Mouse (Mus musculus) cortical plate, adult 2 months (tissue): ENCODE results near the gene Usp7. TPM values are rescaled to one million over a fixed set of nuclear protein-coding genes. Genes with fewer than 3 reads are reported as not detected.
A peak's percentile ranks its signal among the peaks of the same experiment; 100 is the strongest.

Experiments used
- H3K27ac ChIP-seq: fragments of 200-500 bp; 2 replicates; pipeline ENCODE4 v1.5.1; 2012; ENCODE audit warnings: low read length, control low read depth, inconsistent platforms; ENCODE audit not compliant: insufficient read depth
- H3K4me1 ChIP-seq: fragments of 200-500 bp; 2 replicates; pipeline ENCODE4 v1.6.1; 2011; ENCODE audit warnings: low read length; ENCODE audit not compliant: control insufficient read depth, insufficient read depth
- H3K4me3 ChIP-seq: fragments of 200-500 bp; 2 replicates; pipeline ENCODE4 v1.5.1; 2011; ENCODE audit warnings: mild to moderate bottlenecking, low read length, control low read depth; ENCODE audit not compliant: insufficient read depth
- CTCF ChIP-seq: fragments of 200-500 bp; IDR thresholded peaks from 2 replicates; pipeline ENCODE4 v1.5.1; 2011; ENCODE audit warnings: mild to moderate bottlenecking, control low read depth, low read length; ENCODE audit not compliant: insufficient read depth; ENCODE audit errors: extremely low read depth
- POLR2A ChIP-seq: fragments of 200-500 bp; IDR thresholded peaks from 2 replicates; pipeline ENCODE4 v1.6.1; 2011; ENCODE audit warnings: mild to moderate bottlenecking, low read length, control low read depth; ENCODE audit not compliant: insufficient read depth; ENCODE audit errors: extremely low read depth
- polyA plus RNA-seq: library from polyadenylated mRNA; depleted of rRNA; stranded (reverse); fragments of >200 nt; gene quantifications from 2 replicates; pipeline ENCODE4 v1.2.3, GENCODE M21; 2012

Gene Usp7
- polyA plus RNA-seq, 1 experiment = 96.0 TPM

DNA sequence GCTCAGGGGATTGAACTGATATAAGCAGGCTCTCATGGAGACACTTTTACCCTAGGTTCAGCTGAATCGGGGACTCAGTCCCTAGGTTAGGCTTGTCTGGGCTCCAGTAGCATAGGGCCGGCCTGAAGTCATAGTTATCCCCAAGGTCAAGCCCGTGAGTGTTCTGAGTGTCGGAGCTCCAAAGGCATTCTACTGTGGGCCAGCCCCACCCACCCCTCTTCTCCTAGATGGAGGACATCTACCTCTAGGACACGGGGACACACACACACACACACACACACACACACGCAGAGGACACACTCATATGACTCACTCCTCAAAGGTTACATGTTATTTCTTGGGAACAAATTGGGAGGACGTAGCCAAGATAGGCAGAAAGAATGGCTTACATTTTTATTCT is 35.3 kb upstream of the Usp7 start:
- Histone ChIP-seq H3K27ac (no peak overlapping the region), H3K4me3 (no peak overlapping the region), H3K4me1 (peaks cover 3% of the 10 kb centered on the region)
- TF ChIP-seq POLR2A (no peak), CTCF (no peak)

DNA sequence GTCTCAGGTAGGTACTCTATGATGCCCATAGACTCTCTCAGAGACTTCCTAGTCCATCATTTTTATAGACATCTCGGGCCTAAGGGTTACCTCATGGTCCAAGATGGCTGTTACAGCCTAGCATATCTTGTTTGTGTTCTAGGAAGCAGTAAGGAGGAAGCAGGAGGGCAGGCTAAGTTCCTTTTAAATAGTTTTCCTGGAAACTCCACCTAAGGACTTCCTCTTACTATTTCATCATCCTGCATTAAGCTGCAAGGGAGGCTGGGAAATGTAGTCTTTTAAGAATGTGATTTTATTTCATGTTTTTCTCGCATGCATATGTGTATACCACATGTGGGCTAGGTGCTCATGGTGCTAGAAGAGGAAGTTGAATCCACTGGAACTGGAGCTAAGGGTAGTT is 31.6 kb upstream of the Usp7 start:
- no peak for TF ChIP-seq POLR2A
- no peak for TF ChIP-seq CTCF

DNA sequence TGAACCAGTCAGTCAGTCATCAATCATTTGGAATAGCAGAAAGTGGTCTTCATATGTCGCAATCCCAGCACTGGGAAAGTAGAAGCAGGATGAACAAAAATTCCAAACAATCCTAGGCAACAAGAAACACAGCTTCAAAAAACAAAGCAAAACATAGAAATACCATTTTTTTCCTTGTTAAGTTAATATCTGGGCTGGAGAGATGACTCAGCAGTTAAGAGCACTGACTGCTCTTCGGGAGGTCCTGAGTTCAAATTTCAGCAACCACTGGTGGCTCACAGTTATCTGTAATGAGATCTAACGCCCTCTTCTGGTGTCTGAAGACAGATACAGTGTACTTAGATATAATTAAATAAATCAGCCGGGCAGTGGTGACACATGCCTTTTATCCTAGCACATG is 30.5 kb upstream of the Usp7 start:
- Histone ChIP-seq H3K4me1 (peaks cover 1% of the 10 kb centered on the region), H3K27ac (no peak overlapping the region)
- TF ChIP-seq CTCF (no peak), POLR2A (no peak)

More for the DNA sequence above, 31.6 kb upstream of the Usp7 start:
- H3K27ac ChIP-seq = no peak overlapping the region
- no peak overlapping the region for H3K4me3 ChIP-seq
- H3K4me1 ChIP-seq = peaks cover 1% of the 10 kb centered on the region

DNA sequence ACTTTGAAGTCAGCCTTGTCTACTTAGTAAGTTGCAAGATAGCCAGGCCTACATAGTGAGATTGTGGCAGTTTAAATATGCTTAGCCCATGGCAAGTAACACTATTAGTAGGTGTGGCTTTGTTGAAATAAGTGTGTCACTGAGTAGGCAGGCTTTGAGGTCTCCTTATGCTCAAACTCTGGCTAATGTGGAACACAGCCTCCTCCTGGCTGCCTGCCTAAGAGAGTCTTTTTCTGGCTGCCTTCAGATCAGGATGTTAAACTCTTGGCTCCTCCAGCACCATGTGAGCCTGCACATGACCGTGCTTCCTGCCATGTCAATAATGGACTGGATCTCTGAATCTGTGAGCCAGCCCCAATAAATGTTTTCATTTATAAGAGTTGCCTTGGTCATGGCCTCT is 29.3 kb upstream of the Usp7 start:
- peaks cover 1% of the 10 kb centered on the region for H3K4me1 ChIP-seq
- no peak overlapping the region for H3K4me3 ChIP-seq
- no peak overlapping the region for H3K27ac ChIP-seq
- TF ChIP-seq CTCF (no peak), POLR2A (no peak)

More for the DNA sequence above, 30.5 kb upstream of the Usp7 start:
- no peak overlapping the region for H3K4me3 ChIP-seq

DNA sequence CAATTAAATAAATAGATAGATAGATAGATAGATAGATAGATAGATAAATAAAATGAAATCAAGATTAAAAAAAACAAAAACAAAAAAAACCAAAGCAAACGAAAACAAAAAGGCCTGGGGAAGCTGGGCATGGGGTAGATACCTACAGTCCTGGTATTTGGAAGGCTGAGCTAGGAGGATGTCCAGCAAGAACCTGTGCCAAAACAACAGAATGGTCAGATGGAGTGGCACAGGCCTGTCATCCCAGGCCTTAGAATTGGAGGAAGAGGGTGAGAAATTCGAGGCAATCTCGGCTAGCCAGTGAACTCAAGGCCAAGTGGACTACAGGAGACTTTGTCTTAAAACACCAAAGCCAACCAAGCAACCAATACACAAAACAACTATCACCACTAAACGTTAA is 25.8 kb upstream of the Usp7 start:
- H3K27ac ChIP-seq = no peak overlapping the region
- TF ChIP-seq CTCF (no peak), POLR2A (no peak)
- no peak overlapping the region for H3K4me3 ChIP-seq
- H3K4me1 ChIP-seq = no peaks in the 10 kb centered on the region

DNA sequence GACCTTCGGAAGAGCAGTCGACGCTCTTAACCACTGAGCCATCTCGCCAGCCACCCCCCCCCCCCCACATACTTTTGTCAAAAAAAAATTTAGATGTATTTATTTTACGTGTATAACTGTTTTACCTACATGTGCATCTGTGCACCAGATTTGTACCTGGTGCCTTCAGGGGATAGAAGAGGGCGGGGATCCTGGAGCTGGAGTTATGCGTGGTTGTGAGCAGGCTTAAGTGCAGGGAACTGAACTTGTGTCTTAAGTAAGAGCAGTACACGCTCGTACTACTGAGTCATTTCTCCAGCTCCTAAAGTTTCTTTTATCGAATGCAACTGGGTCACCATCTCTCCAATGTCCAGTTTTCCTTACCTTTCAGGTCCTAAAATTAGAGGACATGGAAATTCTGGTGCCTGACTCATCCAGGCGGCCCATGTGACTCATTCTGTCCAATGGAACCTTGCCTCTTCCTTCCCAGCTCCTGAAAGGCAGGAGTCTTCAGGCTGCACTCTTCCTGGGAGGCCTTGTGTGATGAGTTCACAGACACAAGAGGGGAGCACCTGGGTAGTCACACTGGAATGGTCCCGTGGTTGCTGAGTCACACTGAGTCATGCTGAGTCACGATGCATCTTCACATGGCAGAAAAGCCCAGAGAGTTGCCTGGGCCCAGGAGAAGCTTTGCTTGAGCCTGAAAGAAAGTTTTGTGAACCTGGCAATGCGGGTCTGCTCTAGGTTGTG is 18.5 kb upstream of the Usp7 start:
- no peak for TF ChIP-seq CTCF
- TF ChIP-seq POLR2A = no peak
- H3K27ac ChIP-seq = no peak overlapping the region
- H3K4me3 ChIP-seq = no peak overlapping the region
- H3K4me1 ChIP-seq = no peaks in the 10 kb centered on the region

DNA sequence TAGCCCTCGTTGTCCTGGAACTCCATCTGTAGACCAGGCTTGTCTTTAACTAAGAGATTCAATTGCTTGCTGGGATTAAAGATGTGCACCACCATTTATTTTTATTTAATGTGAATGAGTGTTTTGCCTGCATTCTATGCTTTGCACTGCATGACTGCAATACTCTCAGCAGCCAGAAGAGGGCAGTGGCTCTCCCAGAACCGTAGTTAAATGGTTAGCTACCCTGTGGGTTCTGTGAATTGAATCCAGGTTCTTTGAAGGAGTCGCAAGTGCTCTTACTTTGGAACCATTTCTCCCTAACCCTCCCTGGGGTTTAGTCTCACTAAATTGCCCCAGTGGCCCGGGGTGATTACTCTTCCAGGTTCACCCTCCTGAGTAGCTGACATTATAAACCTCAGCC is 14.6 kb upstream of the Usp7 start:
- Histone ChIP-seq H3K4me3 (no peak overlapping the region), H3K27ac (no peak overlapping the region), H3K4me1 (no peaks in the 10 kb centered on the region)
- peak; percentile 51 for TF ChIP-seq CTCF
- TF ChIP-seq POLR2A = no peak

DNA sequence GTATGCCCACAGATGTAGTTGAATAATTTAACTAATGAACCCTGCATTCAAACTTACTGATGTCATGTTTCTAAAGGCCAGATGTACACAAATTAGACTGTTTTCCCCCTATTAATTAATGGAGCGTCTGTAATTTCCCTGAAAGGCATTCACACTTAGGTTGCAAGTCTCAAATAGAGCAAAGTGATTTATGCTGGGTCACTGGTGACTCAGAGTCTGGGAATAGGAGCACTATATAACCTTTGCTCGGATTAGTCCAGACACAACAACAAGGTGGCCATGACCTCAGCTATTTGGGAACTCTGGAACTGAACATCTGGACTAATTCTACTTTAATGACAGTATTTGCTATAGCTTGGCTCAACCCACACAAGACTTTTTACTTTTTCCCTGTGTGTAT is 3.8 kb upstream of the Usp7 start:
- Histone ChIP-seq H3K4me3 (no peak overlapping the region), H3K4me1 (no peaks in the 10 kb centered on the region), H3K27ac (no peak overlapping the region)
- TF ChIP-seq CTCF (no peak), POLR2A (no peak)

DNA sequence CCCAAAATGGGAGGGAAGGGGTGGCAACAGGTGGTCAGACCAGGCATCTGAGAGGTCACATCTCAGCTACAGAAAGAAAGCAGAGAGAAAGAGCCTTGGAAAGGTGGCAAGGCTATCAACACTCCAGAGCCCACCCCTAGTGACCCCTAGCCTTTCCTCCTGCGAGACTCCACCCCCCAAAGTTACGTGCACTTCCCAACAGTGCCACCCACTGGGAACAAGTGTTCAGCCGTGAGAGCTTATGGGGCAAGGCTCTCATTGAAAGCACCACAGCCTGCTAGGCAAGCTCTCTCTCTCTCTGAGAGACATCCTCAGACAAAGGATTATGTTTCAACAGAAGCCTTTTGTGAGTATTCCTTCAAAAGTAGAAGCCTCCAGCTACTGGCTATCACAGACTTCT is 2.8 kb upstream of the Usp7 start:
- TF ChIP-seq CTCF (0 out of 2 replicates have a peak, but pooled peaks have one; percentile 23), POLR2A (no peak)
- H3K27ac ChIP-seq = no peak overlapping the region
- H3K4me1 ChIP-seq = no peaks in the 10 kb centered on the region
- H3K4me3 ChIP-seq = no peak overlapping the region

DNA sequence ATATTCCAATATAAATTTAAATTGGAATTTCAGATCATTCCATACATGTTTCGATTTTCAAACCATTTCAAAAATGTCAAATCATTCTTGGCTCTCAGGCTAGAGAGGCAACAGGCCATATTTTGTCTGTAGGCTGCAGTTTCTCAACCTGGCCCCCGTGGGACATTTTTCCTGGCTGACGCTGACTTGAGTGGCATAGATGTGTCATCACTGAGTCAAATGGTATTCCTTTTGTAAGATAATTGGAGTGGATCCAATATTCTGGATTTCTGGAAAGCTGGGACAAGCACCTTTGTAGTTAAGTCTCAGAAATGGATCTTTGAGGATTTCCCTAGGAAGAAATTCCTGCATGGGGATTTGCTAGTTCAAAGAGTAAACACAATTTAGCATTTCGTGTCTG is 1.2 kb downstream of the Usp7 start:
- no peak for TF ChIP-seq CTCF
- no peak for TF ChIP-seq POLR2A
- Histone ChIP-seq H3K4me1 (peaks cover 5% of the 10 kb centered on the region; the same call in 1 of the 2 replicates), H3K4me3 (no peak overlapping the region), H3K27ac (no peak overlapping the region)
